Mouse (Mus musculus) adrenal gland, postnatal 25 days (tissue): ENCODE results near the gene Crtc1. TPM values are rescaled to one million over a fixed set of nuclear protein-coding genes. Genes with fewer than 3 reads are reported as not detected.

ENCODE experiments used
- DNase-seq: peaks from one replicate; pipeline ENCODE4 v3.0.0; 2021; ENCODE audit warnings: mixed read lengths
- total RNA-seq: library from RNA; stranded (reverse); gene quantifications from 2 replicates; pipeline ENCODE4 v1.2.3, GENCODE M21; 2021

The Crtc1 gene
- total RNA-seq, 1 experiment from 2014 or later: 28.8 TPM

- no peak for DNase-seq
Measured at GRCm38 (mm10) chr8:70421349-70422104, 17.9 kb downstream of the Crtc1 start.

DNA sequence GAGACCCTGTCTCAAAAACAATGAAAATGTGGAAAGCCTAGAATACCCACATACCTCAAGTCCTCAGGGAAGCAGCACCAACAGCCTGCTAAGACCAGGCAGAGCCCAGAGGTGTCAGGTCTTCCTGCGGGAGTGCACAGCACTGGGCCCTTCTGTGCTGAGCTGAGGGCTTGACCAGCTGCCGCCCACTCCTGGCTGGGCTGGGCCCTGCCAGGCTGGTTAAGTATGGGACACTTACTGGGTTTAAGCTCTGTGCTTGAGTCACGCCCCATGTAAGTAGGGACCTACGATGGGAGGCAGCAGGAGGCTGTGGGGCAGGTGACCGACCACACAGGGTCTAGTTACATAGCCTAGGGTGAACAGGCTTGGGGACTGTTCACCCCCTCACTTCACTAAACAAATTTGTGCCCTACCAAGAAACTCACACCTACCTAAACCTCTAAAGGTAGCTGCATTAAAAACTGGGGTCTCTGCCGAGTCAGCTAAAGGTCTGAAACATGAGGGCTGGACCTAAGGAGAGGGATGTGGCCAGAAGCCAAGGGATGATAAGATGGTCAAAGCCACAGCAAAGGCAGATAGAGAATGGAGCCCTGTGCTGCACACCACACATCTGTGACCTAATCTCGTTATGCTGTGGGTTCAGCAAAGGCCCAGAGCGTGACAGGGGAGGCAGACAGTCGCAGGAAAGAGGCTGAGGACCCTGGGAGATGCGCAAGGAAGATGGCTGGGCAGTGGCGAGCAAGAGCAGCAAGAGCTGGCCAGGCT is 19.3 kb downstream of the Crtc1 start:
- DNase-seq: no peak

GRCm38 (mm10) chr8:70418954-70419353 is 20.4 kb downstream of the Crtc1 start:
- no peak for DNase-seq

DNA sequence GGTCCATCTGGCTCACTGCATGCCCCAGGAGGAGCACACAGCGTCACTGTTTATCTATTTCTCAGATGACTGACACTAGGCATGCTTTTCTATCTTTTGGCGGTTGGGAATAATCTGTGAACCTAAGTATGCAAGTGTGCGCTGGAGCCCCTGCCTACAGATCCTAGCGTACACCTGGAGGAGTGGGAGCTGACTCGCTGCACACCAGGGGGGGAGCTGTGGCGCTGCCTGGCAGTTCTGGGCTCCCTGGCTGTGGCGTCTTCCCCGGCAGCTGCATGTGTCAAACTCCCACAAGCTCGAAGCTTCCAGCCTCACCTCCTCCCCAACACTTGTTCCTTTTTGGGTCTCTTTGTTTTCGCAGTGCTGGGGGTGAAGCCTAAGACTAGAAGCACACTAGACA is 21.5 kb downstream of the Crtc1 start:
- DNase-seq: no peak

DNA sequence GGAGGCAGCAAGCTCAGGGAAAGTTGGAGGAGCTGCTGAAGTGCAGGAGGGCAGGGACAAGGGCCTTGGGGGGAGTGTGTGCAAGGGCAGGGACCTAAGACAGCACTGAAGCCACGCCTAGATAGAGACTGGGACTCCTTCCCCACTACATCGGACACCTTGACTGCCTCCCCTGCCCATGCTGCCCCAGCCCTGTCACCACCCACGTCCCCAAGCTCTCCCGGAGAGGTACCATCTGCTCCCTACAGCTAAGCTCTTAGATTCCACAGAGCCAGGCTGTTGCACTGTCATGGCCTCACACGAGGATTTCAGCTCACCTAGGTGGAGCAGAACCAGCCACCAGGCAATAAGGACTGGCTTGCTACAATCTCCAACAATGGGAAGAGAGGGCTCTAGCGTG is 22.4 kb downstream of the Crtc1 start:
- no peak for DNase-seq

DNA sequence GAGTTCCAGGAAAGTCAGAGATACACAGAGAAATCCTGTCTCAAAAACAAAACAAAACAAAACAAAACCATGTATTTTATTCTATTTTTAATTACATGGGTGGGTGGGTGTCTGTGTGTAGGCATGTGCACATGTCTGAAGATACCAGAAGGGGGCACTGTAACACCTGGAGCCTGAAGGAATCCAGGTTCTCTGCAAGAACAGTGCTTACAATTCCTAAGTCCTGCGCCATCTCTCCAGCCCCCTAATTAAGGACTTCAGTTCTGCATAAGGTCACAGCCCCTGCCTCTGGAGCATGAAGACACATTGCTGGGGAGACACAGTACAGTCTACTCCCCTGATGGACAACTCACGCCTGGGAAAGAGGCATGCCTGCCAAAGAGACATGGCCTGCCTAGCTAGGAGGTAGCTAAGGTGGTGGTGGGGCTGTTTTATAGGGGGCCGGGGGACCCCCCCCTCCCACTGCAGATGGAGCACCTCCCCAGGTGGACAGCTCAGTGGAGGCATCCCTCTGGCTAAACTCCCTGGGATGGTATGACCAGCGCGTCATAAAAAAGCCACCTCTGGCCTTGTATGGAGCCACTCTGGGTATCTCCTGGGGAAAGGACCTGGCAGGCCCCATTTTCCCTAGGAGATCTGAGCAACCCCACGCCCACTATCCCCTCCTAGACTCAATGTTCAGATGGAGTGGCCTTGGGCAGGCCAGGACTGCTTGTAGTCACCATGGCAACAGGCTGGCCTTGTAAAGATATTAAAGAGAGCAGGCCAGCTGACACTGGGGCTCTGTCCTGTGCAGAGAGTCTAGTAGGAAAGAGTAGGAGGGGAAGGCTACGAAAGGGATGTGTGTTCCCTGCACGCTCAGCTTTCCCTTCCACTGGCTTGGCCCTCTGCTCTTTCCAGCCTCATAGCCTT is 23.6 kb downstream of the Crtc1 start:
- DNase-seq: peak; percentile 57

DNA sequence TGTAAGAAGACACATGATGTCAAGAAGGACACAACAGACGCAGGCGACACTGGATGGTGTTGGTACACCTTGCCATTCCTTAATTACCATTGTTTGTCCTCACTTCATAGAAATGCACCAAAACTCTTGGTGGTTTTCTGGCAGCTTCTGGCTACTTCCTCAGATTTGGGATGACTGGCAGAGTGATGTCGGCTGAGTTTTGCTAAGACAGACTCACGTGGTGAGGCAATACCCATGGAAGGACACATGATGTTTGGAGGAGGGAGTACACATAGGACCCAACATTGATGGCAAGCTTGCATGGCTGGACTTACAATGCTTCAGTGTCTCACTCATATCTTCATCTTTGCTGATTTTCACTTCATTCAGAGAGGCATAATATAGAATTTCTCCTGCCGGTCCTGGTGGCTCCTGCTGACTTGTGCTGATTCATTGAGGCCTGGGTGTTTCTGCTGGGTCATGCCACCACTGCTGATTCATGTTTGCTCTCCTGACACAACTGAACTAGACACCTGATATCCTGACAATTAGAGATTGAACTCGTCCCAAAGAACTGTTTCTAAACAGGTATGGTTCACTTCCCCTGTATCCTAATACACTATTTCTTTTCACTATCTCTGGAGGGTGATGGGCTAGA is 25.0 kb downstream of the Crtc1 start:
- no peak for DNase-seq

- no peak for DNase-seq
Measured at GRCm38 (mm10) chr8:70410281-70410680, 29.1 kb downstream of the Crtc1 start.

- no peak for DNase-seq
Measured at GRCm38 (mm10) chr8:70409455-70409871, 29.9 kb downstream of the Crtc1 start.

DNA sequence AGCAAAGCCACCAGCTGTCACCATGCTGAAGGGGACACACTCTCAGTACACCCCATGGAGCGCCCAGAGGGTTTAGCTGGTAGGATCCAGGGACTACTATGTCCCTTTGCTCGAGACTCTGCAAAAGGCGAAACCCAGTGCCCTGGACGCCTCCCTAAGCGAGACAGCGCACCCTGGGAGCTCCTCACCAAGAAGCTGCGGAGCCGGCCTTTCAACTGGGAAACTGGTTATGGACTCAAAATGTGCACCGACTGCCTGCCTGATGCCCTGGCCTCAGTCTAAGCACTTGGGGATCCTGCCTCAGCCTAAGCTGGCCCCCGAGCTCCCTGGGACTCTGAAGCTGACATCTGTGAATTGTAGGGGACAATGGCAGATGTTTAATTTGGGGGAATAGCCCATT is 30.4 kb downstream of the Crtc1 start:
- no peak for DNase-seq

- DNase-seq: no peak
Measured at GRCm38 (mm10) chr8:70408301-70408700, 31.1 kb downstream of the Crtc1 start.

GRCm38 (mm10) chr8:70406427-70407069 is 32.8 kb downstream of the Crtc1 start:
- DNase-seq: no peak

DNA sequence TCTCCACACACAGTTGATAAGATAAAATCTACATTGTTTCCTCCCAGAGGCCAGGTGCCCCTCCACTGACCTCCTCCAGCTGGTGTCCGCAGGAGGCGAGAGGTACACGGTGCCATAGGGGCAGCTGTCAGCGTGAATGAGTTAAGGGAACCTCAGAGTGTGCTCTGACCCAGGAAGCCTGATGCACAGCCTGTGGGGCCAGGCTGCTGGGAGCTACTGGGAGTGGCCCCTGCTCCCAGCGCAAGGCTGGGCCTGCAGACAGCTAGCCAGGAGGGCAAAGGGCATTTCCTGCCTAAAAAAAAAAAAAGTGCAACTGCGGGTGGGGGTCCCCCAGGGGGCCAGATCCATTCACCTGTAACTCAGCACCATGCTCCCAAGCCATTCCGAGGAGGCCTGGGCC is 34.2 kb downstream of the Crtc1 start:
- no peak for DNase-seq

- DNase-seq: no peak
Measured at GRCm38 (mm10) chr8:70404212-70404611, 35.2 kb downstream of the Crtc1 start.

- no peak for DNase-seq
Measured at GRCm38 (mm10) chr8:70397611-70398563, 41.5 kb downstream of the Crtc1 start.

DNA sequence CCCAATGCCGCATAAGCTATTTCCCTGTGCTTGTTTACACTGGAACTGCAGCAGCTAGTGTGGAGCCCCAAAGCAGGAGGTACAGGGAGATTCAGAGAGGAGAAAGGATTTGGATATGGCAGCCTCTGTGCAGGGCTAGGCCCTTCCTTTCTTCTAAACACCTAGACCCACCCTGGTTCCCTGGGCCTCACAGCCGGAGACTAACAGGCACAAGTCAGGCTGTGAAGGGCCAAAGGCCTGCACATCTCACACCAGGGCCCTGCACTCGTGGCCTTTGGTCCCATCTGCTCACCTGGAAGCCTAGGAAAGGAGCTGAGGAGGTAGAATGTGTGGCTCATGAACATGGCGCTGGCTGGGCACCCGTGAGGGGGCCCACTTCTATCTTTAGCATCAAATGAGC is 43.2 kb downstream of the Crtc1 start:
- no peak for DNase-seq

DNA sequence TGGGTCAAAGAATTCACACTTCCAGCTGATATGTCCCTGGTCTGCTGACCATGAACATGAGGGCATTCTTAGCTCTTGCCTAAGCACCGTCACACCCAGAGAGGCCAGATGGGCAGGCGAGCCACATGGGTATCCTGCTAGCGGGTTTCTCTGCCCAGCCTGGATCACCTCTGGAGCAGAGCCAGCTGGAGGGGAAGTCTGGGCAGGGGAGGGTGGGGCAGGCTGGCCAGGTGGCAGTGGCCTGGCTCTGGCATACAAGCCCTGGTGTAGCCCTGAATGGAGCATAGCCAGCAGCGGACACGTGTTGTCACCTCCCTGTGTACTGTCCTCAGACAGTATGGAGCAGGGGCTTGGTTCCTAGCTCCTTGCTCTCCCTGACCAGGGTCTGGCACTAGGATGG is 43.7 kb downstream of the Crtc1 start:
- DNase-seq: peak; percentile 61

- DNase-seq: no peak
Measured at GRCm38 (mm10) chr8:70394269-70394998, 44.9 kb downstream of the Crtc1 start.

- DNase-seq: no peak
Measured at GRCm38 (mm10) chr8:70393087-70393486, 46.3 kb downstream of the Crtc1 start.

GRCm38 (mm10) chr8:70389678-70390077 is 49.7 kb downstream of the Crtc1 start:
- peak; percentile 46 for DNase-seq
